Mouse (Mus musculus) hindbrain, embryonic 16.5 days (tissue): ENCODE data around the gene Ibtk. TPM values are rescaled to one million over a fixed set of nuclear protein-coding genes. Genes with fewer than 3 reads are reported as not detected.
A peak's percentile ranks its signal among the peaks of the same experiment; 100 is the strongest.

ENCODE experiments used
- ATAC-seq: fragments of 200-750 bp; cut with Nextera tagmentation; 2 replicates; pipeline ENCODE4 v1.8.0; 2017; ENCODE audit warnings: moderate TSS enrichment, moderate library complexity
- H3K27ac ChIP-seq: fragments of 300-500 bp; sonication (generic); 2 replicates; pipeline ENCODE4 v1.5.1; 2014; ENCODE audit warnings: low read depth, mild to moderate bottlenecking, control low read depth, low read length, moderate library complexity
- H3K27me3 ChIP-seq: fragments of 300-500 bp; sonication (generic); replicated peaks from 2 replicates; pipeline ENCODE4 v1.6.1; 2014; ENCODE audit warnings: low read length; ENCODE audit not compliant: control insufficient read depth, insufficient read depth
- H3K36me3 ChIP-seq: fragments of 300-500 bp; sonication (generic); 2 replicates; pipeline ENCODE4 v1.6.1; 2014; ENCODE audit warnings: mild to moderate bottlenecking, low read length, moderate library complexity, mixed read lengths; ENCODE audit not compliant: control insufficient read depth, insufficient read depth
- H3K4me1 ChIP-seq: fragments of 300-500 bp; sonication (generic); 2 replicates; pipeline ENCODE4 v1.6.1; 2014; ENCODE audit warnings: low read depth, low read length; ENCODE audit not compliant: control insufficient read depth, insufficient read depth
- H3K4me2 ChIP-seq: fragments of 300-500 bp; sonication (generic); 2 replicates; pipeline ENCODE4 v1.6.1; 2014; ENCODE audit warnings: mild to moderate bottlenecking, low read length, control low read depth, moderate library complexity
- H3K4me3 ChIP-seq: fragments of 300-500 bp; sonication (generic); 2 replicates; pipeline ENCODE4 v1.5.1; 2014; ENCODE audit warnings: mild to moderate bottlenecking, low read length, control low read depth, moderate library complexity
- H3K9ac ChIP-seq: fragments of 300-500 bp; sonication (generic); 2 replicates; pipeline ENCODE4 v1.6.1; 2014; ENCODE audit warnings: low read depth, mild to moderate bottlenecking, control low read depth, low read length, moderate library complexity
- H3K9me3 ChIP-seq: fragments of 300-500 bp; sonication (generic); 2 replicates; pipeline ENCODE4 v1.6.1; 2014; ENCODE audit warnings: mild to moderate bottlenecking, low read length, moderate library complexity; ENCODE audit not compliant: control insufficient read depth
- WGBS: fragments of 180-500 bp; shearing (Covaris S2); extraction: QIAGEN DNeasy Blood & Tissue Kit; methylation state at CpG from one replicate; pipeline ENCODE4 v1.1.7; 2014; 5-methylcytosine and 5-hydroxymethylcytosine counted together
- polyA plus RNA-seq: library from polyadenylated mRNA; unstranded; fragments of >200 nt; fragmentation: Nextera tagmentation; extraction: Ambion mirVana; gene quantifications from 2 replicates; pipeline ENCODE4 v1.2.1, GENCODE M21; 2015

Ibtk gene
- polyA plus RNA-seq, 1 experiment from 2014 or later: 21.0 TPM

GRCm38 (mm10) chr9:85673907-85674481, 75.1 kb downstream of the Ibtk start:
- Histone ChIP-seq H3K36me3 (no peaks in the 10 kb centered on the region), H3K4me3 (no peak overlapping the region), H3K9me3 (no peaks in the 10 kb centered on the region), H3K4me2 (no peak overlapping the region), H3K27me3 (no peaks in the 10 kb centered on the region), H3K9ac (no peak overlapping the region), H3K4me1 (peaks cover 3% of the 10 kb centered on the region), H3K27ac (no peak overlapping the region)
- 47% methylated on average over 15 of the region's 15 CpGs for WGBS
- peak; percentile 30; the same call in 1 of the 2 replicates for ATAC-seq

GRCm38 (mm10) chr9:85671582-85672331, 77.4 kb downstream of the Ibtk start:
- Histone ChIP-seq H3K4me2 (no peak overlapping the region), H3K4me3 (no peak overlapping the region), H3K36me3 (no peaks in the 10 kb centered on the region), H3K9me3 (no peaks in the 10 kb centered on the region), H3K27me3 (no peaks in the 10 kb centered on the region), H3K4me1 (peaks cover 3% of the 10 kb centered on the region), H3K9ac (no peak overlapping the region), H3K27ac (no peak overlapping the region)
- WGBS: 89% methylated on average over 6 of the region's 6 CpGs
- no peak for ATAC-seq

DNA sequence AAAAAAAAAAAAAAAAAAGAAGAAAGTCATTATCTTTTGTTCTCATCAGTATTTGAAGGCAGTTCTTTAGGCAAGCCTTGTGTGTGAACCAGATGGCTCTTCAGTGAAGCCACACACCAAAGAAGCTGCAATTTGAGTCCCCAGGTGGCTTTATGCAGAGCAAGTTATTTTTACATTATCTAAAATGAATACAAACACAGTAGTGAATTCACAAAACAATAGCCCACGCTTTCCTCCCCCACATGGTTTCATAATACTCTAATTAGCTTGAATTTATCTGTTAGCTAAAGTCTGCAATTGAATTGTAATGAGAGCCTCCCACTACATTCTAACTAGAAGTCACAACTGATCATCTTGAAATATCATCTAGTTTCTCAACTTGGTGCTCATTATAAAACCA, 84.8 kb downstream of the Ibtk start:
- H3K9ac ChIP-seq: no peak overlapping the region
- H3K27me3 ChIP-seq: no peaks in the 10 kb centered on the region
- ATAC-seq: no peak

GRCm38 (mm10) chr9:85663810-85664209, 85.3 kb downstream of the Ibtk start:
- peak; percentile 56; the same call in 1 of the 2 replicates for ATAC-seq
- Histone ChIP-seq H3K4me2 (no peak overlapping the region), H3K9ac (no peak overlapping the region), H3K27ac (no peak overlapping the region), H3K9me3 (no peaks in the 10 kb centered on the region), H3K4me1 (no peaks in the 10 kb centered on the region; the same call in 1 of the 2 replicates), H3K36me3 (no peaks in the 10 kb centered on the region), H3K27me3 (no peaks in the 10 kb centered on the region), H3K4me3 (no peak overlapping the region)
- 49% methylated on average over 1 of the region's 1 CpGs for WGBS

More for the DNA sequence above, 84.8 kb downstream of the Ibtk start:
- Histone ChIP-seq H3K9me3 (no peaks in the 10 kb centered on the region), H3K4me2 (no peak overlapping the region), H3K4me1 (no peaks in the 10 kb centered on the region; the same call in 1 of the 2 replicates), H3K27ac (no peak overlapping the region), H3K4me3 (no peak overlapping the region), H3K36me3 (no peaks in the 10 kb centered on the region)
- 51% methylated on average over 1 of the region's 1 CpGs for WGBS

GRCm38 (mm10) chr9:85663091-85663490, 86.0 kb downstream of the Ibtk start:
- H3K9me3 ChIP-seq: no peaks in the 10 kb centered on the region
- no peak overlapping the region for H3K4me3 ChIP-seq
- H3K27me3 ChIP-seq: no peaks in the 10 kb centered on the region
- H3K9ac ChIP-seq: no peak overlapping the region
- no peak overlapping the region for H3K27ac ChIP-seq
- no peaks in the 10 kb centered on the region for H3K36me3 ChIP-seq
- H3K4me1 ChIP-seq: no peaks in the 10 kb centered on the region; the same call in 1 of the 2 replicates
- no peak for ATAC-seq
- 29% methylated on average over 8 of the region's 8 CpGs for WGBS
- no peak overlapping the region for H3K4me2 ChIP-seq

GRCm38 (mm10) chr9:85653401-85653800, 95.7 kb downstream of the Ibtk start:
- ATAC-seq: no peak

GRCm38 (mm10) chr9:85638276-85638675, 110.9 kb downstream of the Ibtk start:
- Histone ChIP-seq H3K36me3 (no peaks in the 10 kb centered on the region), H3K27ac (no peak overlapping the region), H3K9ac (no peak overlapping the region), H3K4me1 (no peaks in the 10 kb centered on the region), H3K4me2 (no peak overlapping the region), H3K4me3 (no peak overlapping the region), H3K27me3 (no peaks in the 10 kb centered on the region), H3K9me3 (no peaks in the 10 kb centered on the region)
- no peak for ATAC-seq
- 93% methylated on average over 2 of the region's 2 CpGs for WGBS

More at GRCm38 (mm10) chr9:85653401-85653800, 95.7 kb downstream of the Ibtk start:
- Histone ChIP-seq H3K4me1 (no peaks in the 10 kb centered on the region), H3K4me2 (no peak overlapping the region), H3K27ac (no peak overlapping the region), H3K27me3 (no peaks in the 10 kb centered on the region), H3K4me3 (no peak overlapping the region), H3K36me3 (no peaks in the 10 kb centered on the region), H3K9ac (no peak overlapping the region), H3K9me3 (no peaks in the 10 kb centered on the region)
- 71% methylated on average over 4 of the region's 4 CpGs for WGBS

Other genes starting within 250 kb of the Ibtk start
- gene Tpbg, start 93.0 kb upstream of the Ibtk start, polyA plus RNA-seq: 17.2 and 17.7 TPM in 2 replicates